Mouse (Mus musculus): ENCODE results near the gene Zfp362. TPM values are rescaled to one million over a fixed set of nuclear protein-coding genes. Genes with fewer than 3 reads are reported as not detected.

Zfp362 gene
- total RNA-seq, 2 experiments from 2014 or later, result 3.7 to 32.7 TPM

DNA sequence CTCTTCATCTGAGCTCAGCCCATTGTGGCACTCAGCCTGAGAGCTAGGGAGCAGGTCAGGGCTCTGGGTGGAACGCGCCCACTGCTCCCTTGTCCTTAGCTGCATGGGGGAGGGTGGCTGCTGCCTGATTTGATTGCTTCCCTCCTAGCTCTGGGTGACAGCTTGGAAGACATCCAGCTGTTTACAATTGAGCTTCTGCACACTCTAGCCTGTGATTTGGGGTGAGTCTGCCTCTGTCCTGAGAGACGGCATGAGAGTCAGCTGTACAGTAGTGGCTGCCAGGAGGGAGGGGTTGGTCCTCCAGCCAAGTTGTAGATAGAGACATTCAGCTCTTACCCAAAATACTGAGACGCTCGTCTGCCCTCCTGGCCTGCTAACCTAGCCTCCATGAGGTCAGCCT is 71.6 kb downstream of the Zfp362 start:
- ATAC-seq (replicated peaks; ENCODE audit: poor library complexity, severe bottlenecking), result no peak

DNA sequence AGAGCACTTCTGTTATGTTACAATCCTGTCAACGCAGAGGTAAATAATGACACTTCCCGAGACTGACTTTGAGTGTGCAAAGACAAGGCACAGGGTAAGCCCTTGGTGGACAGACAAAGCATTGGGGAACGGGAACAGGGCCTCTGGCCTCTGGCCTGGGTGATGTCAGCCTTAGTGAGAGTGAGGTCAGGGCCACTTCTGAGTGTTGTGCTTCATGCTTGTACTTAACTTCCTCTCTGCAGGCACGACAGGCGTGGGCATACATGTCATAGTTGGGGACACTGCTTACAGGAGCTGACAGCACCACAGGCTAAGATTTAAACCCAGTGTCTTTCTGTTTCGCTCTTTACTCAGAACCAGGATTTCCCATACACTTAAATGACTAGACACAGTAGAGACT is 72.3 kb downstream of the Zfp362 start:
- ATAC-seq (replicated peaks; ENCODE audit: poor library complexity, severe bottlenecking), result peak; percentile 78

DNA sequence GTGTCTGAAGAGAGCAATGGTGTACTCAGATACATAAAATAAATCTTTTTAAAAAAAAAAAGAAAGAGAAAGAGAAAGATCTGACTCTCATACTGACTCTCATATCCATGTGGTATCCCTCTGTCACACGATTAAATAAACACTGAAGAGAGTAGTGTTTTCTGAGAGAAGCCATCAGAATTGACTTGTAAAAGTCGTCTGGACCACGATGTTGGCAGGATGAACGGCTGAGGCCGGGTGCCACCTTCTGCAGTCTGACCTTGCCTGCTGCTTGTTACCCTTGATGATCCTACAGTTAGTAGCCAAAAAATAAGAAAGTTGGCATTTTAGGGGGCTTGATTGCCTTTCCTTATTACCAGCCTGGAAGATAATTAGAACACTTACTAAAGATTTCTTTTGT is 73.1 kb downstream of the Zfp362 start:
- ATAC-seq (replicated peaks; ENCODE audit: poor library complexity, severe bottlenecking), result no peak

- ATAC-seq (replicated peaks; ENCODE audit: poor library complexity, severe bottlenecking), result no peak
These were observed 75.6 kb downstream of the Zfp362 start for GRCm38 (mm10) chr4:128730271-128730670.

DNA sequence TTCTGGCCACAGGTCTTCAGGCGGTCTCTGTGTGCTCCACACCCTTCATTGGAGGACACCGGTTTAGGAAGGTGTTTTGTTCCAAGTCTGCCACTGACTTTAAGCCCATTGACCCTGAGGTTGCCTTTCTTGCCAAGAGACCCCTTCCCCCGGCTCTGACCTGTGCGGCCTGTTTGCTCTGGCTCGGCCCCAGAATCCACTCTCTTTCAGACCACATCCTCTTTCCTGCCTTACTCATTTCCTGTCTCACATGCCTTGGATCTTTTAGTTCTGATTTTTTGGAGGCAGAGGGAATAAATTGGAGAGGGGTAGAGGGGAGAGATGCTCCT is 76.2 kb downstream of the Zfp362 start:
- peak; percentile 36 for ATAC-seq (replicated peaks; ENCODE audit: poor library complexity, severe bottlenecking)

- ATAC-seq (replicated peaks; ENCODE audit: poor library complexity, severe bottlenecking), result no peak
These were observed 76.7 kb downstream of the Zfp362 start for GRCm38 (mm10) chr4:128729033-128729708.

GRCm38 (mm10) chr4:128728431-128728851 is 77.4 kb downstream of the Zfp362 start:
- peak; percentile 35 for ATAC-seq (replicated peaks; ENCODE audit: poor library complexity, severe bottlenecking)

GRCm38 (mm10) chr4:128727721-128728430 is 78.0 kb downstream of the Zfp362 start:
- ATAC-seq (replicated peaks; ENCODE audit: poor library complexity, severe bottlenecking), result peak; percentile 40

DNA sequence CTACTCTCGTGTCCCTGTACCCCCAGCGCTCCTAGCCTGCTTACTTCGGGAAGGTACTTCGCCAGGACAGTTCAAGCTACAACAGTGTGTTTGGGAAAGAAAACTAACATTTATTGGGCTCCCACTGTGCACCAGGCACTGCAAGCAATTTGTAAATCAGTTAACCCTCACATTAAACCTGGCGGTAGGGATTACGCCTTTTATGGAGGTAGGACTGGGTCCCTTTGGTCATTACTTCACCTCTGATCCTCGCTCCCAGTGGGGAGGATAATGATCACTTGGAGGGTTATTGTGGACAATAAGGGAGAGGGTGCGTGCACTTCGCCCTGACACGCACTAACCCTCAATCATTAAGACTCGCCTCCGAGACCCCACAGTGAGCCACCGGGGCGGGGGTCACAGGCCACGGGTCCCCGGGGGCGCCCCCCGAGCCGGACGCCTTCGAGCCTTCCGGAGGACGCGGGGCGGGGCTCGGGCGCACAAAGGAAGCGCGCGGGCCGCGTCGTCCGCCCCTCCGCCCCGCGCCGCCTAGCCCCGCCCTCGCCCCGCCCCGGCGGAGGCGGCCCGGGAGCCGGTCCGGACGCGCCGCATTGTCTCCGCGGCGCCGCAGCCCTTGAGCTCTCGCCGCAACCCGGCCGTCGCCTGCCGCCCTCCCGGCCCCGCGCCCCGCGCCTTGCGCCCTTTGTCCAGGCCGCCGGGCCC is 78.7 kb downstream of the Zfp362 start:
- peak; percentile 70 for ATAC-seq (replicated peaks; ENCODE audit: poor library complexity, severe bottlenecking)

GRCm38 (mm10) chr4:128724059-128724458 is 81.8 kb downstream of the Zfp362 start:
- no peak for ATAC-seq (replicated peaks; ENCODE audit: poor library complexity, severe bottlenecking)

GRCm38 (mm10) chr4:128723431-128723830 is 82.4 kb downstream of the Zfp362 start:
- no peak for ATAC-seq (replicated peaks; ENCODE audit: poor library complexity, severe bottlenecking)

Other genes starting within 250 kb of the Zfp362 start
- 3.0 and 11.8 TPM in 2 replicates for gene Zscan20, start 195.9 kb downstream of the Zfp362 start, total RNA-seq (2014; fragmentation: Nextera tagmentation)
- 2.2 and 3.0 TPM in 2 replicates for gene Zscan20, start 195.9 kb downstream of the Zfp362 start, total RNA-seq (2017)
- gene Tlr12, start 187.4 kb downstream of the Zfp362 start, total RNA-seq (2014; fragmentation: Nextera tagmentation), result 0.82 and 2.3 TPM in 2 replicates
- gene Tlr12, start 187.4 kb downstream of the Zfp362 start, total RNA-seq (2017), result 0.13 TPM in 1 of 2 replicates, not detected in the other
- gene Phc2, start 151.3 kb downstream of the Zfp362 start, total RNA-seq (2014; fragmentation: Nextera tagmentation), result 33.7 and 47.2 TPM in 2 replicates
- gene Phc2, start 151.3 kb downstream of the Zfp362 start, total RNA-seq (2017), result 8.7 and 17.5 TPM in 2 replicates
- gene A3galt2, start 50.7 kb downstream of the Zfp362 start, total RNA-seq (2014; fragmentation: Nextera tagmentation), result not detected in 2 replicates
- gene A3galt2, start 50.7 kb downstream of the Zfp362 start, total RNA-seq (2017), result 0.04 TPM in 1 of 2 replicates, not detected in the other
- gene Trim62, start 77.5 kb upstream of the Zfp362 start, total RNA-seq (2014; fragmentation: Nextera tagmentation), result 0.34 and 2.1 TPM in 2 replicates
- 0.10 and 0.30 TPM in 2 replicates for gene Trim62, start 77.5 kb upstream of the Zfp362 start, total RNA-seq (2017)
- gene Azin2, start 156.4 kb upstream of the Zfp362 start, total RNA-seq (2014; fragmentation: Nextera tagmentation), result 3.3 and 9.7 TPM in 2 replicates
- 0.21 and 0.95 TPM in 2 replicates for gene Azin2, start 156.4 kb upstream of the Zfp362 start, total RNA-seq (2017)
- 166 and 176 TPM in 2 replicates for gene Ak2, start 185.9 kb upstream of the Zfp362 start, total RNA-seq (2014; fragmentation: Nextera tagmentation)
- 169 and 186 TPM in 2 replicates for gene Ak2, start 185.9 kb upstream of the Zfp362 start, total RNA-seq (2017)